Mouse (Mus musculus) gastrocnemius, postnatal 10 days (tissue): ENCODE measurements around the gene Ctsw. TPM values are rescaled to one million over a fixed set of nuclear protein-coding genes. Genes with fewer than 3 reads are reported as not detected.

Experiments
- DNase-seq: peaks from one replicate; pipeline ENCODE4 v3.0.0; 2021; ENCODE audit warnings: mixed read lengths
- total RNA-seq, 2 experiments: library from RNA; stranded (reverse); gene quantifications; 2 replicates each; pipeline ENCODE4 v1.2.3; 2021

Ctsw gene
- total RNA-seq, 2 experiments from 2014 or later: 0.50 TPM; not detected in 1

- peak; percentile 97 for DNase-seq
These were observed 19.7 kb upstream of the Ctsw start, which contains the start of gene Mus81 for GRCm38 (mm10) chr19:5487768-5488550. Mus81 (minus strand) TSS chr19:5488402.

GRCm38 (mm10) chr19:5486771-5487170 lies 18.5 kb upstream of the Ctsw start:
- DNase-seq: no peak

- no peak for DNase-seq
These were observed 18.0 kb upstream of the Ctsw start for GRCm38 (mm10) chr19:5486286-5486685.

- DNase-seq: no peak
These were observed 17.5 kb upstream of the Ctsw start for GRCm38 (mm10) chr19:5485821-5486220.

GRCm38 (mm10) chr19:5485371-5485770 lies 17.1 kb upstream of the Ctsw start:
- DNase-seq: no peak

GRCm38 (mm10) chr19:5484496-5484895 lies 16.2 kb upstream of the Ctsw start:
- DNase-seq: no peak

- DNase-seq: no peak
These were observed 15.4 kb upstream of the Ctsw start for GRCm38 (mm10) chr19:5483386-5484359.

GRCm38 (mm10) chr19:5481398-5481797 lies 13.1 kb upstream of the Ctsw start:
- no peak for DNase-seq

GRCm38 (mm10) chr19:5480016-5480415 lies 11.7 kb upstream of the Ctsw start:
- DNase-seq: no peak

GRCm38 (mm10) chr19:5477668-5478300 lies 9.5 kb upstream of the Ctsw start:
- DNase-seq: no peak

GRCm38 (mm10) chr19:5477004-5477667 lies 8.8 kb upstream of the Ctsw start:
- DNase-seq: no peak

- no peak for DNase-seq
These were observed 6.9 kb upstream of the Ctsw start for GRCm38 (mm10) chr19:5475069-5475714.

GRCm38 (mm10) chr19:5474281-5475068 lies 6.2 kb upstream of the Ctsw start:
- DNase-seq: peak; percentile 72

GRCm38 (mm10) chr19:5473720-5474119 lies 5.4 kb upstream of the Ctsw start, which contains the start of gene Efemp2:
Efemp2 (plus strand) TSS chr19:5473954.
- DNase-seq: peak; percentile 69

GRCm38 (mm10) chr19:5472857-5473256 lies 4.5 kb upstream of the Ctsw start:
- no peak for DNase-seq

GRCm38 (mm10) chr19:5471846-5472245 lies 3.5 kb upstream of the Ctsw start:
- no peak for DNase-seq

GRCm38 (mm10) chr19:5466916-5467500 lies 1.3 kb downstream of the Ctsw start:
- DNase-seq: no peak

GRCm38 (mm10) chr19:5465037-5465436 lies 3.3 kb downstream of the Ctsw start:
- no peak for DNase-seq

GRCm38 (mm10) chr19:5463791-5464562 lies 4.3 kb downstream of the Ctsw start:
- peak; percentile 53 for DNase-seq
